Mouse (Mus musculus): Measurements from ENCODE around the gene Rpl3l. TPM values are rescaled to one million over a fixed set of nuclear protein-coding genes. Genes with fewer than 3 reads are reported as not detected.
A peak's percentile ranks its signal among the peaks of the same experiment; 100 is the strongest.
"Not testable (repeated sequence)": the region's sequence is repeated elsewhere in the genome, so short reads cannot be mapped to it uniquely, and the experiment has no call there.

Rpl3l gene
- polyA plus RNA-seq, 1 experiment from 2014 or later, result not detected

DNA sequence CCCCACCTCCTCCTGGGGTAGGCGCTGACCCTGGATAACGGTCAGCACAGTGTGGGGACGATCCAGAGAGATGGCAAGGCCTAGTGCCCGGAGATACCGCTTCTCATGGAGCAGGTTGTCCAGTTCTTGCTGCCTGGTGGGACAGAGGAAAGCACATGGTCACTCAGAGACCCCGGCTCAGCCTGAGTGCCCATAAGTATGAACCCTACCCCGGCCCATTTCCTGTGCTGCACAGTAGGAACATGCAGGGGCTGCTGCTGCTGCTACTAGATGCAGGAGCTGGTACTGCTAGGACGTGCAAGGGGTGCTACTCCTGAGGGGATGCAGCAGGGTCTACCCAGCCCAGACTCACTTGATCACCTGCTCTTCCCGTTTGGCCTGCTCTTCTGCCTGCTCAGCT, 26.4 kb upstream of the Rpl3l start:
- Histone ChIP-seq H3K36me3 (replicated peaks) (peaks cover 60% of the 10 kb centered on the region), H3K4me3 (replicated peaks) (no peak overlapping the region), H3K27me3 (no peaks in the 10 kb centered on the region; the same call in 1 of the 2 replicates), H3K4me2 (no peak overlapping the region), H3K9ac (no peak overlapping the region), H3K27ac (no peak overlapping the region), H3K9me3 (no peaks in the 10 kb centered on the region), H3K4me1 (peaks cover 24% of the 10 kb centered on the region)
- 92% methylated on average over 9 of the region's 9 CpGs for WGBS
- no peak for ATAC-seq (ENCODE audit: low FRiP score)

DNA sequence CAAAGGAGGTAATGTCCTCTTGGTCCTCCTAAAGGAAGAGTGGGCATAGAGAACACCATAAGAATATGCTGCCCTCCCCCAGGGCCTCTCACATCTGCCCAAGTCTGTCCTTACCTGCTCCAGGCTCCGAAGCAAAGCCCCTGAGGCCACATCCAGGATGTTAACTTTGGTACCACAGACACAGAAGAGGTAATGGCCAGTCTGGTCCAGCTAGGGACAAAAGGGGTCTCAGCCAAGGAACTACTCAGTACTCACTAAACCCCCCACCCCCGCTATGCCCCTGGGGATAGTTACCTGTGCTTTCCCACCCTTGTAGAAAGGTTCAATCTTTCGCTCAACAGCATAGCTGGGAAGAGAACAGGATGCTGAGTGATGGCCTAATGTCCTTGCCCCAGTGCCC, 21.8 kb upstream of the Rpl3l start:
- no peak for ATAC-seq (ENCODE audit: low FRiP score)
- peak overlapping the region; percentile 87; the same call in 1 of the 2 replicates for H3K4me2 ChIP-seq
- WGBS, result 95% methylated on average over 3 of the region's 3 CpGs
- peaks cover 17% of the 10 kb centered on the region for H3K4me1 ChIP-seq
- peak overlapping the region; percentile 81; the same call in 1 of the 2 replicates for H3K4me3 ChIP-seq (replicated peaks)
- H3K27me3 ChIP-seq, result no peaks in the 10 kb centered on the region
- H3K27ac ChIP-seq, result no peak overlapping the region
- H3K9ac ChIP-seq, result 0 out of 2 replicates have a peak overlapping the region, but pooled peaks have one; percentile 12
- no peaks in the 10 kb centered on the region for H3K9me3 ChIP-seq
- peaks cover 45% of the 10 kb centered on the region for H3K36me3 ChIP-seq (replicated peaks)

DNA sequence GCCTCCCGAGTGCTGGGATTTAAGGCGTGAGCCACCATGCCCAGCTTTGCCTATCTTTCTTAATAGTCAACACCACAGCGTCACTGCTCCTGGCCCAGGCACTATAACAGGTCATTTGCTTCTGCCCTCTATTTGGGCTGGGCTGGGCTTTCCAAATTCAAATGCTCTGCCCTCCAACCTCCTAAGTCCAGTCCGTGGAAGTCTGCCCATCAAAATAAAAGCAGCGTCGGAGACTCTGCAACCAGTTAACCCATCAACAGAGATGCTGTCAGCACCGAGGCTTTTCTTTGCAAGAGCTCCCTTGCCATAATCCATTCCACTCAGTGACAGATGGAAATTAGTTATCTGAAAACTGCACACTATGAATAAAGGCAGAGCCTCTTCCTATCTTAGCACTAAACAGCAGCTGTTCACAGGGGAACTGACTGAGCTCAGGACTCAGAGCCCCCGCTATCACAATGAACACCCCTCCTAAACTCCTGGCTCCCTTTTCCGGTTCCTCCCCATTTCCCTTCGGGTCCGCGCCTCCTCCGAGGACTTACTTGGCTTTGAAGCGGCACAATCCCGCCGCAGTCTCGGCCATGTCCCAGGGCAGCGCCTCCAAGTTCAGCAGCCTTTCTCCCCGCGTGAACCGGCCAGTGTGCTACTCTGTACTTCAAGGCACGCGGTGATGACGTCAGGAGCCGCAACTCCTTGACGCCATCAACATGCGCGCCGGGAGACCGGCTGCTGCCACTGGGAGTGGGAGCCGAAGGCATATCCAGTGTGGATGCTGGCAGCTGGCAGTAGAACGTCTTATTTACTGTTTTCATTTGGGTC, 20.4 kb upstream of the Rpl3l start, which contains the start of gene Tbl3:
Tbl3 (minus strand) TSS at position 679 of the 819 bp plus-strand sequence.
- Histone ChIP-seq H3K27ac (peak within 1 kb of the TSS; percentile 82), H3K4me2 (peak within 1 kb of the TSS; percentile 87), H3K9me3 (no peaks in the 10 kb centered on the region), H3K4me3 (replicated peaks) (peak within 1 kb of the TSS; percentile 81), H3K36me3 (replicated peaks) (peaks cover 31% of the 10 kb centered on the region), H3K4me1 (peaks cover 17% of the 10 kb centered on the region), H3K27me3 (no peaks in the 10 kb centered on the region), H3K9ac (peak within 1 kb of the TSS; percentile 75)
- peak; percentile 90 for ATAC-seq (ENCODE audit: low FRiP score)
- WGBS, result 4% methylated on average over 32 of the region's 32 CpGs

DNA sequence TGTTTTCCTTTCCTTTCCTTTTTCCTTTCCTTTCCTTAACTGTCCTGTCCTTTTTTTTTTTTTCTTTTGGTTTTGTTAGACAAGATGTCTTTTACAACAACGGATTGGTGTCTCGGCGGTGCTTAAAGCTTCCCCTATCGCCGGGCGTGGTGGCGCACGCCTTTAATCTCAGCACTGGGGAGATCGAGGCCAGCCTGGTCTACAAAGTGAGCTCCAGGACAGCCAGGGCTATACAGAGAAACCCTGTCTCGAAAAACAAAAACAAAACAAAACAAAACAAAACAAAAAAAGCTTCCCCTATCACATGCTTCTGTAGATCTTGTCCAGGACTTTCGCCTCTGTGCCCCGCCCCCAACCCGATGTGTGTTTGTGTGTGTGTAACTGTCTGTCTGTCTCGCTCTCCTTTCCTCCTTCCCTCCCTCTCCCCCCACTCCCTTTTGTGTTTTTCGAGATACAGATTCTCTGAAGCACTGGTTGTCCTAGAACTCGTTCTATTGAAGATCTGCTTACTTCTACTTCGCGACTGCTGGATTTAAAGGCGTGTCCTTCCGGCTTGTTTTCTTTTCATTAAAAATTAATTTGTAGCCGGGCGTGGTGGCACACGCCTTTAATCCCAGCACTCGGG, 19.7 kb upstream of the Rpl3l start:
- H3K4me2 ChIP-seq, result peak overlapping the region; percentile 87
- peak; percentile 66 for ATAC-seq (ENCODE audit: low FRiP score)
- 5% methylated on average over 24 of the region's 24 CpGs for WGBS
- H3K4me3 ChIP-seq (replicated peaks), result peak overlapping the region; percentile 81
- peak overlapping the region; percentile 82 for H3K27ac ChIP-seq
- H3K9ac ChIP-seq, result peak overlapping the region; percentile 75
- no peaks in the 10 kb centered on the region for H3K27me3 ChIP-seq
- peaks cover 25% of the 10 kb centered on the region for H3K36me3 ChIP-seq (replicated peaks)
- peaks cover 17% of the 10 kb centered on the region for H3K4me1 ChIP-seq
- H3K9me3 ChIP-seq, result no peaks in the 10 kb centered on the region

DNA sequence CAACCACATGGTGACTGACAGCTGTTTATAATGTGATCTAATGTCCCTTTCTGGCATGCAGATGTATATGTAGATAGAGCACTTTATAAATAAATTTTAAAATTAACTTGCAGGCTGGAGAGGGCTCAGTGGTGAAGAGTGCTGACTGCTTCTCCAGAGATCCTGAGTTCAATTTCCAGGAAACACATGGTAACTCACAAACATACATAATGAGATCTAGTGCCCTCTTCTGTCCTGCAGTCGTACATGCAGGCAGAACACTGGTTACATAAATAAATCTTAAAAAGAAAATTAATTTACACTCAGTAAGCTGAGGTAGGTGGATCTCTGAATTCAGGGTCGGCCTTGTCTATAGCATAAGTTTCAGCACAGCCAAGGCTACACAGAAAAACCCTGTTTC, 19.0 kb upstream of the Rpl3l start:
- no peak for ATAC-seq (ENCODE audit: low FRiP score)
- Histone ChIP-seq H3K4me2 (no peak overlapping the region; the same call in 1 of the 2 replicates), H3K36me3 (replicated peaks) (peaks cover 19% of the 10 kb centered on the region), H3K9me3 (no peaks in the 10 kb centered on the region), H3K4me3 (replicated peaks) (no peak overlapping the region), H3K27ac (no peak overlapping the region), H3K4me1 (peaks cover 17% of the 10 kb centered on the region), H3K27me3 (no peaks in the 10 kb centered on the region), H3K9ac (no peak overlapping the region)
- 33% methylated on average over 2 of the region's 2 CpGs for WGBS

DNA sequence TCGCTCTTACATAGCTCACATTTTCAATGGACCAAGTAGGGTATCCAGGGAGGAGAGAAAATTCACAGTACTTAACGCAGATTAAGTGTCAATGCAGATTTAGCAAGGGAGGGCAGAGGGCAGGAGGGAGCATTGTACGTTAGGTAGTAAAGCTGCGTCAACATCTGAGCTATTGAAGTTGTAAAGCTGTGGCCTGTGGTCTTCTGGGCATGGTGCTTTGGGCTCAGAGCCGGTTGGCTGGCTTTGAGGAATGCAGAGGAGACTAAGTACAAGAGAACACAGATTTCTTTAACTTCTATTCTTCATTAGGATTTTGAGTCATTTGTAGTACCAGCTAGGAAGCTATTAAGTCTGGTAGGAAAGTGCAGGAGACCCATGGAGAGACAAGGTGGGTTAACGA, 12.1 kb upstream of the Rpl3l start:
- Histone ChIP-seq H3K27me3 (no peaks in the 10 kb centered on the region), H3K36me3 (replicated peaks) (peaks cover 22% of the 10 kb centered on the region), H3K4me1 (peaks cover 13% of the 10 kb centered on the region), H3K27ac (no peak overlapping the region), H3K9me3 (no peaks in the 10 kb centered on the region), H3K4me2 (no peak overlapping the region), H3K9ac (no peak overlapping the region), H3K4me3 (replicated peaks) (no peak overlapping the region)
- WGBS, result 43% methylated on average over 6 of the region's 6 CpGs
- no peak for ATAC-seq (ENCODE audit: low FRiP score)

DNA sequence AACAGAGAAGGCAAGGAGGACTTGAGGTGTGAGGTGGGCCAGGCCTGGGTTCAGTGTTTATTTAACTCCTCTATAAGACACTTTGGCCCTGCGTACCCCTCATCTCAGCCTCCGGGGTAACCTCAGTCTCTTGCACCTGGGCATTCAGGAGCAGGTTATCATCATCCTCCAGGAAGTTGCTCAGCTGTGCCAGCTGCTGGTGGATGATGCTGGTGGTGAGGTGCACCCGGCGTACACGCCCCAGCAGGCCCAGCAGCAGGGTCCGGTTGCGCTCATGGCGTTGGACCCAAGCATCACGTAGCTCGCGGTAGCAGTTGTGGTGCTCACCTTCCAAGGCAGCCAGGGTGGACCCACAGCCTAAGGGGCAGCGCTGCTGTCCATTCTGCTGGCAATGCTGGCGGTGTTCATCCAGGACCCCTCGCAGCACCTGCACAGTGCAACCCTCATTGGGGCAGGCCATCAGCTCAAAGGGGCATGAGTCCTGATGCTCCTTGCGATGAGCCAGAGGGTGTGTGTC, 11.4 kb upstream of the Rpl3l start:
- WGBS, result 98% methylated on average over 15 of the region's 15 CpGs
- no peak overlapping the region for H3K4me3 ChIP-seq (replicated peaks)

DNA sequence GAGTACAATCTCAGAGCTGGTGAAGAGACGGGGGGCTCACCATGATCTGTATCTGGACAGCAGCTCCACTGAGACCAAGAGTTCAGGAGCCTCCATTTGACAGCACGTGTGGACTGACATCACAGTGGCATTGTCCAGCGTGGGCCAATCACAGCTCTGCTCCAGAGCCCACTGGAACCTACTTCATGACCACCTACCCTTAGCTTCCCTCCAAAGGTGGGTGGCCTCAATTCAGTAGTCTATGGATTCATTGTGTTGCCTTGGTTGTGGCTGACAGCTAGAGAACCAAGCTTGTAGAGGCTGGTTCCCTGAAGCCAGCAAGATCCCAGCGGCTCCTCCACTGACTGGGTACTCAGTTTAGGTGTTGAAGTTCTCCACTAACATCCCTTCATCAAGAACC, 9.7 kb upstream of the Rpl3l start, which contains the start of the genes Rnf151 and Rps2:
Rnf151 (minus strand) TSS at position 121 of the 400 bp plus-strand sequence.
Rps2 (plus strand) TSS at position 174 of the 400 bp plus-strand sequence.
- H3K9me3 ChIP-seq, result no peaks in the 10 kb centered on the region
- no peaks in the 10 kb centered on the region for H3K27me3 ChIP-seq
- WGBS, result 81% methylated on average over 4 of the region's 4 CpGs
- H3K4me2 ChIP-seq, result peak within 1 kb of the TSS; percentile 70
- H3K4me1 ChIP-seq, result peaks cover 34% of the 10 kb centered on the region
- H3K27ac ChIP-seq, result no peak within 1 kb of the TSS
- H3K4me3 ChIP-seq (replicated peaks), result peak within 1 kb of the TSS; percentile 87
- no peak for ATAC-seq (ENCODE audit: low FRiP score)
- peak within 1 kb of the TSS; percentile 89; the same call in 1 of the 2 replicates for H3K9ac ChIP-seq
- H3K36me3 ChIP-seq (replicated peaks), result peaks cover 38% of the 10 kb centered on the region

More for the DNA sequence above, 11.4 kb upstream of the Rpl3l start:
- Histone ChIP-seq H3K9ac (no peak overlapping the region), H3K27ac (no peak overlapping the region), H3K4me1 (peaks cover 17% of the 10 kb centered on the region), H3K36me3 (replicated peaks) (peaks cover 24% of the 10 kb centered on the region), H3K27me3 (no peaks in the 10 kb centered on the region), H3K9me3 (no peaks in the 10 kb centered on the region), H3K4me2 (no peak overlapping the region)
- ATAC-seq (ENCODE audit: low FRiP score), result no peak

DNA sequence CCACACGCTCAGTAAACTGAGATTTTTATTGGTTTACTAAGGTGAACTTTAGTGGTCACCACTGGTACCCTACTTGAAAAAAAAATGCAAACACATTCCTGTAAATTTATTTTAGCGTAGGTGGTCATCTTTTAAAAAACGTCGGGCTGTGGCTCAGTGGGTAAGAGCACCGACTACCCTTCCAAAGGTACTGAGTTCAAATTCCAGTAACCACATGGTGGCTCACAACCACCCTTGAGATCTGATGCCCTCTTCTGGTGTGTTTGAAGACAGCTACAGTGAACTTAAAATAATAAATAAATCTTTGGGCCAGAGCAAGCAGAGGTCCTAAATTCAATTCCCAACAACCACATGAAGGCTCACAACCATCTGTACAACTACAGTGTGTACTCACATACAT, 8.7 kb upstream of the Rpl3l start:
- peak overlapping the region; percentile 70 for H3K4me2 ChIP-seq
- not testable (repeated sequence) for H3K9me3 ChIP-seq; H3K27ac ChIP-seq; H3K27me3 ChIP-seq; ATAC-seq (ENCODE audit: low FRiP score)
- H3K9ac ChIP-seq, result peak overlapping the region; percentile 89
- peaks cover 38% of the 10 kb centered on the region for H3K36me3 ChIP-seq (replicated peaks)
- peak overlapping the region; percentile 87 for H3K4me3 ChIP-seq (replicated peaks)
- peaks cover 43% of the 10 kb centered on the region for H3K4me1 ChIP-seq
- 72% methylated on average over 5 of the region's 5 CpGs for WGBS

DNA sequence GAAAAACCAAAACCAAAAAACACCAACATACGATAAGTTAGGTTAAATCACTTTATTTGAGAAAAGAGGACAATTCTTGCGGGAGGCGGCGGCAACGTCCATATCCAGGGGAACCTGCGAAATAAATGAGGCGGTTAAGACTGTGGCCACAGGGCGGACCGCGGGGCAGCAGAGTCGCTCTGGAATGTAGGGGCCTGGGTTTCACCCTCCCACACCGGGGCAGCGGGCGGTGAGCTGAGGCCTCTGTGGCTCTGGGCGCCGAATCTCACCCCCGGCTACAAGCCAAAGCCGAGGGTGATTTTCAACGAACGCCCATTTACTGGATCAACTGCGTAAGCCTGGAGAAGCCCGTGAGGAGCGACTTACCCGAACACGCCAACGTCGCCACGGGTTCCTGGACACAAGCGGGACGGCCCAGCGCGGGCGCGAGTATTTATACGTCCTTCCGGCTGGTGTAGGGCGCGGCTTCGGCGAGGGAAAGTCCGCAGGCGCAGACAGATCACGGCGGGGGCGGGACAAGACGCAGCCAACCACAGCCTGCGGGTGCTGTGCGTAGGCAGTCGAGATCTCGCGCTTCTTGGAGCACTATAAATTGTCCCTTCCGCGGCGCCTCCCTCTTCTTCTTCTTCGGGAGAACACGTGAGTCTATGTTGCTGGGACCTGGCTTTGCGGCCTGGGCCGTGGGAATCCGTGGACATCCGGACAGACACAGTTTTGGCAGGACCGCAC, 8.0 kb upstream of the Rpl3l start:
- under 1% methylated on average over 61 of the region's 61 CpGs for WGBS
- H3K9ac ChIP-seq, result peak overlapping the region; percentile 89
- no peaks in the 10 kb centered on the region for H3K27me3 ChIP-seq
- peak; percentile 98 for ATAC-seq (ENCODE audit: low FRiP score)
- H3K9me3 ChIP-seq, result no peaks in the 10 kb centered on the region
- peaks cover 38% of the 10 kb centered on the region for H3K36me3 ChIP-seq (replicated peaks)
- H3K4me2 ChIP-seq, result peak overlapping the region; percentile 84
- peak overlapping the region; percentile 87 for H3K4me3 ChIP-seq (replicated peaks)
- H3K27ac ChIP-seq, result peak overlapping the region; percentile 90
- peaks cover 46% of the 10 kb centered on the region for H3K4me1 ChIP-seq

DNA sequence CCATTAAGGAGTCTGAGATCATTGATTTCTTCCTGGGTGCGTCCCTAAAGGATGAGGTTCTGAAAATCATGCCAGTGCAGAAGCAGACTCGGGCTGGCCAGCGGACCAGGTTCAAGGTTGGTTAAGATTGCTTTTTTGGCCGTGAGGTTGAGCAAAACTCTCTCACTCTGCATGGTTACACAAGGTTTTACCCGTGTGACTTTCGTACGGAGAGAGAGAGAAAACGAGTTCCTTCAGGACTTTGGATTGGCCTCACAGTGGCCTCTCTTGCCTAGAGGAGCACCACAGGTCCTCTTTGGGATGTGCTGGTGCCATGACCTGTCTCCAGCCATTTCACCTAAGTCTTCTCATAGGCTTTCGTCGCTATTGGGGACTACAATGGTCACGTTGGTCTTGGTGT, 7.0 kb upstream of the Rpl3l start:
- peaks cover 37% of the 10 kb centered on the region for H3K36me3 ChIP-seq (replicated peaks)
- peak overlapping the region; percentile 87 for H3K4me3 ChIP-seq (replicated peaks)
- H3K9ac ChIP-seq, result peak overlapping the region; percentile 89
- WGBS, result 0% methylated on average over 11 of the region's 11 CpGs
- not testable (repeated sequence) for H3K27ac ChIP-seq; H3K27me3 ChIP-seq; H3K9me3 ChIP-seq; ATAC-seq (ENCODE audit: low FRiP score)
- H3K4me1 ChIP-seq, result peaks cover 46% of the 10 kb centered on the region
- peak overlapping the region; percentile 84 for H3K4me2 ChIP-seq

All from forebrain, embryonic 12.5 days (tissue).